Mouse (Mus musculus) MEL (cell line): ENCODE data around the gene Fam84b. TPM values are rescaled to one million over a fixed set of nuclear protein-coding genes. Genes with fewer than 3 reads are reported as not detected.

Experiments
- DNase-seq: peaks from one replicate; pipeline ENCODE4 v3.0.0; 2011; ENCODE audit warnings: low read depth, low spot score
- H3K27ac ChIP-seq: 2 replicates; pipeline ENCODE4 v1.5.1; 2012; ENCODE audit warnings: low read depth, mild to moderate bottlenecking, control low read depth, low read length, moderate library complexity; ENCODE audit not compliant: control insufficient read depth
- H3K27me3 ChIP-seq, 2 experiments: fragments of 150-350 bp in 1 of 2; sonication (generic) in 1 of 2; 2 replicates each; pipeline ENCODE4 v1.6.1; 2012; ENCODE audit warnings: low read length in 2 of 2, mild to moderate bottlenecking in 2 of 2, improper control_type of control experiment in 1 of 2, moderate library complexity in 1 of 2; ENCODE audit not compliant: insufficient read depth in 2 of 2, control insufficient read depth in 1 of 2
- H3K36me3 ChIP-seq, 2 experiments: 2 replicates each; pipeline ENCODE4 v1.6.1; 2012 to 2014; ENCODE audit warnings: low read length in 2 of 2, improper control_type of control experiment in 1 of 2, inconsistent platforms in 1 of 2, mild to moderate bottlenecking in 1 of 2; ENCODE audit not compliant: insufficient read depth in 2 of 2, control insufficient read depth in 1 of 2
- H3K4me1 ChIP-seq, 2 experiments: fragments of 150-350 bp in 1 of 2; sonication (generic) in 1 of 2; 2 replicates each; pipeline ENCODE4 v1.6.1; 2012; ENCODE audit warnings: low read length in 2 of 2, improper control_type of control experiment in 1 of 2, mild to moderate bottlenecking in 1 of 2; ENCODE audit not compliant: insufficient read depth in 2 of 2, control insufficient read depth in 1 of 2
- H3K4me3 ChIP-seq, 2 experiments: fragments of 150-350 bp in 1 of 2; sonication (generic) in 1 of 2; 2 replicates each; pipeline ENCODE4 v1.5.1; 2012; ENCODE audit warnings: low read depth in 2 of 2, low read length in 2 of 2, mild to moderate bottlenecking in 2 of 2, moderate library complexity in 2 of 2, control low read depth in 1 of 2, improper control_type of control experiment in 1 of 2; ENCODE audit not compliant: control insufficient read depth in 1 of 2, insufficient read depth in 1 of 2
- H3K79me2 ChIP-seq: 2 replicates; pipeline ENCODE4 v1.6.1; 2012; ENCODE audit warnings: mild to moderate bottlenecking, low read length, moderate library complexity; ENCODE audit not compliant: control insufficient read depth, poor library complexity, insufficient read depth
- H3K9ac ChIP-seq: 2 replicates; pipeline ENCODE4 v1.6.1; 2012; ENCODE audit warnings: low read depth, mild to moderate bottlenecking, control low read depth, low read length, moderate library complexity; ENCODE audit not compliant: control insufficient read depth, poor library complexity, severe bottlenecking
- H3K9me3 ChIP-seq: fragments of 150-350 bp; sonication (generic); replicated peaks from 2 replicates; pipeline ENCODE4 v1.6.1; 2012; ENCODE audit warnings: mild to moderate bottlenecking, low read length, improper control_type of control experiment, moderate library complexity; ENCODE audit not compliant: insufficient read depth
- BHLHE40 ChIP-seq: IDR thresholded peaks from 2 replicates; pipeline ENCODE4 v1.6.1; 2012; ENCODE audit warnings: low read depth, mild to moderate bottlenecking, inconsistent platforms, low read length, improper control_type of control experiment, borderline replicate concordance
- CHD1 ChIP-seq: IDR thresholded peaks from 2 replicates; pipeline ENCODE4 v1.6.1; 2012; ENCODE audit warnings: low read depth, mild to moderate bottlenecking, inconsistent platforms, low read length, improper control_type of control experiment
- CHD2 ChIP-seq: IDR thresholded peaks from 2 replicates; pipeline ENCODE4 v1.6.1; 2011; ENCODE audit warnings: low read length, improper control_type of control experiment
- ELF1 ChIP-seq: IDR thresholded peaks from 2 replicates; pipeline ENCODE4 v1.6.1; 2014; ENCODE audit warnings: low read depth, mild to moderate bottlenecking, inconsistent platforms, low read length, improper control_type of control experiment, moderate library complexity
- GATA1 ChIP-seq: IDR thresholded peaks from 2 replicates; pipeline ENCODE4 v1.6.1; 2011; ENCODE audit warnings: low read depth, low read length, improper control_type of control experiment
- HCFC1 ChIP-seq: IDR thresholded peaks from 2 replicates; pipeline ENCODE4 v1.6.1; 2012; ENCODE audit warnings: low read depth, mild to moderate bottlenecking, inconsistent platforms, low read length, improper control_type of control experiment, moderate library complexity
- JUND ChIP-seq: IDR thresholded peaks from 2 replicates; pipeline ENCODE4 v1.6.1; 2011; ENCODE audit warnings: low read depth, mild to moderate bottlenecking, improper control_type of control experiment, low read length
- KAT2A ChIP-seq: conservative IDR thresholded peaks from 2 replicates; pipeline ENCODE4 v1.6.1; 2012; ENCODE audit warnings: low read depth, low read length, improper control_type of control experiment, inconsistent platforms
- MAX ChIP-seq: IDR thresholded peaks from 2 replicates; pipeline ENCODE4 v1.6.1; 2011; ENCODE audit warnings: low read length, improper control_type of control experiment
- MAZ ChIP-seq: IDR thresholded peaks from 2 replicates; pipeline ENCODE4 v1.6.1; 2012; ENCODE audit warnings: low read depth, mild to moderate bottlenecking, inconsistent platforms, low read length, improper control_type of control experiment
- MEF2A ChIP-seq: IDR thresholded peaks from 2 replicates; pipeline ENCODE4 v1.6.1; 2014; ENCODE audit warnings: low read depth, mild to moderate bottlenecking, inconsistent platforms, low read length, improper control_type of control experiment; ENCODE audit not compliant: poor library complexity, insufficient replicate concordance, severe bottlenecking; ENCODE audit errors: extremely low read depth
- MXI1 ChIP-seq: IDR thresholded peaks from 2 replicates; pipeline ENCODE4 v1.6.1; 2011; ENCODE audit warnings: mild to moderate bottlenecking, low read depth, low read length, improper control_type of control experiment
- MYB ChIP-seq: IDR thresholded peaks from 2 replicates; pipeline ENCODE4 v1.6.1; 2011; ENCODE audit warnings: mild to moderate bottlenecking, low read depth, low read length, improper control_type of control experiment
- MYC ChIP-seq: IDR thresholded peaks from 2 replicates; pipeline ENCODE4 v1.6.1; 2011; ENCODE audit warnings: low read depth, mild to moderate bottlenecking, low read length, improper control_type of control experiment, moderate library complexity
- NELFE ChIP-seq: IDR thresholded peaks from 2 replicates; pipeline ENCODE4 v1.6.1; 2011; ENCODE audit warnings: low read depth, low read length, improper control_type of control experiment
- POLR2AphosphoS2 ChIP-seq: IDR thresholded peaks from 2 replicates; pipeline ENCODE4 v1.6.1; 2011; ENCODE audit warnings: low read length, improper control_type of control experiment
- RAD21 ChIP-seq: IDR thresholded peaks from 2 replicates; pipeline ENCODE4 v1.6.1; 2011; ENCODE audit warnings: mild to moderate bottlenecking, low read depth, low read length, improper control_type of control experiment
- RCOR1 ChIP-seq: IDR thresholded peaks from 2 replicates; pipeline ENCODE4 v1.6.1; 2012; ENCODE audit warnings: low read depth, mild to moderate bottlenecking, inconsistent platforms, low read length, improper control_type of control experiment
- SIN3A ChIP-seq: IDR thresholded peaks from 2 replicates; pipeline ENCODE4 v1.6.1; 2012; ENCODE audit warnings: low read length, improper control_type of control experiment, inconsistent platforms
- SMC3 ChIP-seq: IDR thresholded peaks from 2 replicates; pipeline ENCODE4 v1.6.1; 2011; ENCODE audit warnings: low read depth, low read length, improper control_type of control experiment
- TAL1 ChIP-seq: IDR thresholded peaks from 2 replicates; pipeline ENCODE4 v1.6.1; 2012; ENCODE audit warnings: mild to moderate bottlenecking, inconsistent platforms, low read length, moderate library complexity, mixed read lengths
- TBP ChIP-seq: IDR thresholded peaks from 2 replicates; pipeline ENCODE4 v1.8.0; 2011; ENCODE audit warnings: low read depth, low read length, improper control_type of control experiment
- USF1 ChIP-seq: IDR thresholded peaks from 2 replicates; pipeline ENCODE4 v1.6.1; 2014; ENCODE audit warnings: low read depth, mild to moderate bottlenecking, inconsistent platforms, low read length, improper control_type of control experiment, moderate library complexity
- ZKSCAN1 ChIP-seq: IDR thresholded peaks from 2 replicates; pipeline ENCODE4 v1.6.1; 2012; ENCODE audit warnings: low read depth, mild to moderate bottlenecking, inconsistent platforms, low read length, improper control_type of control experiment, moderate library complexity
- ZNF384 ChIP-seq: IDR thresholded peaks from 2 replicates; pipeline ENCODE4 v1.6.1; 2012; ENCODE audit warnings: low read depth, mild to moderate bottlenecking, inconsistent platforms, low read length, improper control_type of control experiment
- polyA plus RNA-seq, 2 experiments: library from polyadenylated mRNA; stranded (reverse) in 1 of 2; unstranded in 1 of 2; fragments of >175 nt in 1 of 2; fragments of >200 nt in 1 of 2; gene quantifications; 2 replicates each; pipeline versions ENCODE4 v1.2.1 to v1.2.4; 2012; ENCODE audit warnings: low replicate concordance in 2 of 2, low read depth in 1 of 2; ENCODE audit not compliant: insufficient read length in 2 of 2, insufficient read depth in 1 of 2, missing spikeins in 1 of 2
- total RNA-seq: library from RNA; depleted of rRNA; stranded (reverse); fragments of 300-350 nt; gene quantifications from 2 replicates; pipeline ENCODE4 v1.2.3, GENCODE M21; 2012

Gene Fam84b
- total and polyA plus RNA-seq, 3 experiments = not detected

DNA sequence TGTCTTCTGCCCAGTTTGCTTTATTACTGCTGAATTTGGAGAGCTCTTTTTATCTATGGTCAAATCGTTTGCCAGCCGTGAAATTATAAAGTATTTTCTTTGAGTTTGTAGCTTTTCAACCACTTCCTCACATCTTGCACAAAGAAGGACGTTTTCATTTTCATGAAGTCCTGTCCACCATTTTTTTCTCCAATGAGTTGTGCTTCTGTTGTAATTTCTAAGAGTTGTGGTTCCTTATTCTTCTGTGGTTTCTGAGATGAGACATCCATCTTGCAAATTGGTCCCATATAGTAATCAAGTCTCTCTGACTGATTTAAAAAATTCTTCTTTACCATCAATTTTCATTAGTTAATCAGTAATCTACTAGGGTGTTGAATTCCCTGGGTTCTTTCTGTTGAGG is 8.8 kb upstream of the Fam84b start:
- Histone ChIP-seq H3K4me3 (no peak overlapping the region), H3K36me3 (no peaks in the 10 kb centered on the region), H3K79me2 (no peaks in the 10 kb centered on the region), H3K9me3 (no peaks in the 10 kb centered on the region), H3K27me3 (no peaks in the 10 kb centered on the region), H3K27ac (no peak overlapping the region), H3K4me1 (no peaks in the 10 kb centered on the region), H3K9ac (no peak overlapping the region)
- no peak for DNase-seq
- TF ChIP-seq USF1 (no peak), GATA1 (no peak), MYC (no peak), ZNF384 (no peak), MEF2A (no peak), NELFE (no peak), HCFC1 (no peak), MYB (no peak)

DNA sequence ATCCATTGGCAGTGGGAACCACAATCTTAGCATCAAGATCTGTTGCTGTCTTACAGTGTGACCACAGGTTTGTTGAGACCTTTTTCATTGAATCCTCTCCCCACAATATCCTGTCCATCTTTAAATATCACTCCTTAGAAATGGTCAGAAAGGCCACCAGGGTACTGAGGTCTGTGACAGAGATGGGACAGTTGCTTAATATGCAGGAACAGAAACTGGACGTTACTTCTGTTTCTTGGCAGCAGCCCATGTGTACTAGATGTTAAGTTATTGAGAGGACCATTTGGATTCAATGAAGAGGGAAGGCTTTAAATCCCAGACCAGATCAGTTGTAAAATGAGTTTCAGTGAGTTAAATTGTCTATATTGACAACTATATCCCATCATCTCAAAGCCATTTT is 1.5 kb upstream of the Fam84b start:
- no peak overlapping the region for H3K27ac ChIP-seq
- H3K4me1 ChIP-seq = no peaks in the 10 kb centered on the region
- H3K36me3 ChIP-seq = no peaks in the 10 kb centered on the region
- no peak overlapping the region for H3K4me3 ChIP-seq
- no peak for TF ChIP-seq TBP
- no peak for TF ChIP-seq NELFE
- TF ChIP-seq MAZ = no peak
- TF ChIP-seq TAL1 = no peak
- TF ChIP-seq MYB = no peak
- TF ChIP-seq MYC = no peak
- TF ChIP-seq KAT2A = no peak
- no peak for TF ChIP-seq BHLHE40
- TF ChIP-seq ZKSCAN1 = no peak
- no peak for TF ChIP-seq ZNF384
- TF ChIP-seq MXI1 = no peak
- no peak for TF ChIP-seq CHD2
- TF ChIP-seq, all 39 proteins: peak for 0
- Histone ChIP-seq H3K27me3 (no peaks in the 10 kb centered on the region), H3K9me3 (no peaks in the 10 kb centered on the region), H3K79me2 (no peaks in the 10 kb centered on the region), H3K9ac (no peak overlapping the region)
- DNase-seq = no peak

DNA sequence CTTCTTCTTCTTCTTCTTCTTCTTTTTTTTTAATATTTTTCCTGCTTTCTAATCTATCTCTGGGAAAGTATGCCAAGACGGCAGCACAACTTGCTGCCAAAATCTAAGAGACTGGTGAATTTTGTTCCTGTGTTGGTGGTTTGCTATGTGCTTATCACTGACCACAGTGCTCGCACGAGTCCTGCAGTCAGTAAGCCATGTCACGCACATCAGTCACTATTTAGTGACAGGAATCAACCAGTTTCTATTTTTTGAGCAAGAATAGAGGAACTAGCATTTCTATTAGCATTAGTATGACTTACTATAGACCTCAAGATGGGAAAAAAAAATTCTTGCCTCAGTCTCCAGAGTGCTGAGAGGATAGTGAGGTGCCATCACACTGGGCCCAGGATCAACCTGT is 573 bp upstream of the Fam84b start:
- H3K36me3 ChIP-seq = no peaks in the 10 kb centered on the region
- no peaks in the 10 kb centered on the region for H3K27me3 ChIP-seq
- DNase-seq = no peak
- no peak overlapping the region for H3K4me3 ChIP-seq
- H3K79me2 ChIP-seq = no peaks in the 10 kb centered on the region
- H3K4me1 ChIP-seq = no peaks in the 10 kb centered on the region
- no peak overlapping the region for H3K9ac ChIP-seq
- TF ChIP-seq POLR2AphosphoS2 = no peak
- no peak for TF ChIP-seq SMC3
- no peak for TF ChIP-seq GATA1
- no peak for TF ChIP-seq RAD21
- no peak for TF ChIP-seq ZNF384
- TF ChIP-seq ELF1 = no peak
- no peak for TF ChIP-seq MAZ
- no peak for TF ChIP-seq TBP
- TF ChIP-seq BHLHE40 = no peak
- TF ChIP-seq SIN3A = no peak
- TF ChIP-seq CHD1 = no peak
- no peak for TF ChIP-seq MAX
- no peak for TF ChIP-seq MYB
- no peak for TF ChIP-seq ZKSCAN1
- no peak for TF ChIP-seq JUND
- TF ChIP-seq RCOR1 = no peak
- H3K9me3 ChIP-seq = no peaks in the 10 kb centered on the region
- H3K27ac ChIP-seq = no peak overlapping the region
